ENCODE assay signal across 10 mouse cellular contexts in genomic region chr7:79729743-79730370, GRCm38 (mm10). TPM values are rescaled to one million over a fixed set of nuclear protein-coding genes. Genes with fewer than 3 reads are reported as not detected.
DNase-seq lines count a peak whose midpoint lies in the region; ATAC-seq and TF ChIP-seq lines count a peak whose summit lies in the region.
"Had no signal": no experiment of that assay in that cellular context is flagged by ENCODE, and none has a peak within 500 bp of the region (broad histone marks: within the 10 kb centered on the region; RNA-seq: fewer than 3 reads in every experiment).

No protein-coding gene starts in this region.

- H3K36me3 ChIP-seq in forebrain, embryonic 12.5 days (replicated peaks) = no peaks in the 10 kb centered on the region
- no peaks in the 10 kb centered on the region for H3K36me3 ChIP-seq in forebrain, embryonic 16.5 days (ENCODE audit: control insufficient read depth, insufficient read depth)
- no peaks in the 10 kb centered on the region for H3K36me3 ChIP-seq in lung, embryonic 14.5 days (ENCODE audit: insufficient read depth)

- peak; percentile 52 for TF ChIP-seq CTCF in lung, embryonic 14.5 days (IDR thresholded peaks at IDR 0.05; ENCODE audit: low read depth)

- peak; percentile 49; the same call in 1 of the 2 replicates for ATAC-seq in forebrain, embryonic 12.5 days (ENCODE audit: low FRiP score)
- ATAC-seq in forebrain, embryonic 16.5 days = no peak
- no peak; the same call in 1 of the 2 replicates for ATAC-seq in lung, embryonic 14.5 days (ENCODE audit: insufficient read depth)

- H3K9me3 ChIP-seq in forebrain, embryonic 12.5 days = no peaks in the 10 kb centered on the region
- no peaks in the 10 kb centered on the region for H3K9me3 ChIP-seq in forebrain, embryonic 16.5 days (ENCODE audit: control insufficient read depth, low read length)
- H3K9me3 ChIP-seq in lung, embryonic 14.5 days (ENCODE audit: low read depth, low read length) = no peaks in the 10 kb centered on the region

- H3K4me2 ChIP-seq in forebrain, embryonic 12.5 days = no peak overlapping the region
- H3K4me2 ChIP-seq in forebrain, embryonic 16.5 days (ENCODE audit: low read length) = no peak overlapping the region
- H3K4me2 ChIP-seq in lung, embryonic 14.5 days = no peak overlapping the region
- H3K4me2 ChIP-seq: heart, embryonic 11.5 days had no signal

- no peaks in the 10 kb centered on the region for H3K4me1 ChIP-seq in forebrain, embryonic 12.5 days
- H3K4me1 ChIP-seq in forebrain, embryonic 16.5 days (replicated peaks; ENCODE audit: control insufficient read depth, insufficient read depth, low read length) = no peaks in the 10 kb centered on the region
- H3K4me1 ChIP-seq in lung, embryonic 14.5 days (ENCODE audit: insufficient read depth) = no peaks in the 10 kb centered on the region

- H3K27ac ChIP-seq in forebrain, embryonic 12.5 days = no peak overlapping the region
- H3K27ac ChIP-seq in forebrain, embryonic 16.5 days (ENCODE audit: low read length) = no peak overlapping the region
- H3K27ac ChIP-seq in lung, embryonic 14.5 days (ENCODE audit: low read depth) = no peak overlapping the region

- no peak overlapping the region for H3K4me3 ChIP-seq in forebrain, embryonic 12.5 days (replicated peaks)
- H3K4me3 ChIP-seq in forebrain, embryonic 16.5 days (replicated peaks; ENCODE audit: low read length) = no peak overlapping the region
- H3K4me3 ChIP-seq in lung, embryonic 14.5 days (ENCODE audit: low read depth, low read length) = no peak overlapping the region

- H3K9ac ChIP-seq in forebrain, embryonic 12.5 days = no peak overlapping the region
- H3K9ac ChIP-seq in forebrain, embryonic 16.5 days (replicated peaks; ENCODE audit: low read depth, low read length) = no peak overlapping the region
- H3K9ac ChIP-seq in lung, embryonic 14.5 days = no peak overlapping the region

- peaks cover 4% of the 10 kb centered on the region for H3K27me3 ChIP-seq in forebrain, embryonic 12.5 days
- no peaks in the 10 kb centered on the region for H3K27me3 ChIP-seq in forebrain, embryonic 16.5 days (replicated peaks; ENCODE audit: control insufficient read depth, insufficient read depth, low read length)
- no peaks in the 10 kb centered on the region; the same call in 1 of the 2 replicates for H3K27me3 ChIP-seq in lung, embryonic 14.5 days (ENCODE audit: insufficient read depth, low read length)

- DNase-seq in lung, embryonic 14.5 days = peak; percentile 25
- no peak for DNase-seq in lung, postnatal 25 days (ENCODE audit: low spot score)
- DNase-seq in adrenal gland, postnatal 25 days = peak; percentile 30
- DNase-seq in naive thymus-derived CD4-positive, alpha-beta T cell, adult 2 months (ENCODE audit: low read depth) = peak; percentile 33
- no peak for DNase-seq in cerebellum, adult 18-20 months
- DNase-seq in c-Kit-positive CD71-positive TER-119-positive erythroid progenitor cells, embryonic 14.5 days (ENCODE audit: low spot score) = no peak

- 70% methylated on average over 11 of the region's 11 CpGs for WGBS in forebrain, embryonic 12.5 days
- WGBS in forebrain, embryonic 16.5 days = 65% methylated on average over 11 of the region's 11 CpGs
- WGBS in lung, embryonic 14.5 days = 63% methylated on average over 11 of the region's 11 CpGs

RNA-seq across cellular contexts. Expression of gene Plin1, which starts 2.8 kb away (rescaled TPM):
- polyA plus RNA-seq in forebrain, embryonic 12.5 days (2016; fragmentation: Nextera tagmentation; extraction: Ambion mirVana) = 0.13 TPM in 1 of 2 replicates, not detected in the other
- polyA plus RNA-seq in forebrain, embryonic 16.5 days (2015; fragmentation: Nextera tagmentation; extraction: Ambion mirVana) = not detected in 2 replicates
- not detected in 2 replicates for polyA plus RNA-seq in lung, embryonic 14.5 days (2014; fragmentation: Nextera tagmentation; extraction: Ambion mirVana)
- total RNA-seq in adrenal gland, postnatal 25 days (2021) = 312 and 334 TPM in 2 replicates
- polyA plus RNA-seq: heart, embryonic 11.5 days; liver, embryonic 16.5 days had no signal

RNA-seq across cellular contexts. Expression of gene Pex11a, which starts 13.1 kb away (rescaled TPM):
- 9.4 and 9.5 TPM in 2 replicates for polyA plus RNA-seq in forebrain, embryonic 12.5 days (2016; fragmentation: Nextera tagmentation; extraction: Ambion mirVana)
- polyA plus RNA-seq in forebrain, embryonic 16.5 days (2015; fragmentation: Nextera tagmentation; extraction: Ambion mirVana) = 18.0 and 18.2 TPM in 2 replicates
- 12.0 and 12.1 TPM in 2 replicates for polyA plus RNA-seq in lung, embryonic 14.5 days (2014; fragmentation: Nextera tagmentation; extraction: Ambion mirVana)
- total RNA-seq in adrenal gland, postnatal 25 days (2021) = 42.6 and 59.9 TPM in 2 replicates

RNA-seq across cellular contexts. Expression of gene Wdr93, which starts 13.1 kb away (rescaled TPM):
- 0.14 and 0.24 TPM in 2 replicates for polyA plus RNA-seq in forebrain, embryonic 12.5 days (2016; fragmentation: Nextera tagmentation; extraction: Ambion mirVana)
- polyA plus RNA-seq in forebrain, embryonic 16.5 days (2015; fragmentation: Nextera tagmentation; extraction: Ambion mirVana) = 0.23 and 0.58 TPM in 2 replicates
- polyA plus RNA-seq in lung, embryonic 14.5 days (2014; fragmentation: Nextera tagmentation; extraction: Ambion mirVana) = 0.16 and 0.17 TPM in 2 replicates
- total RNA-seq in adrenal gland, postnatal 25 days (2021) = 1.7 and 2.1 TPM in 2 replicates

RNA-seq across cellular contexts. Expression of gene Kif7, which starts 14.3 kb away (rescaled TPM):
- 7.0 and 7.7 TPM in 2 replicates for polyA plus RNA-seq in forebrain, embryonic 12.5 days (2016; fragmentation: Nextera tagmentation; extraction: Ambion mirVana)
- 2.3 TPM in 2 replicates for polyA plus RNA-seq in forebrain, embryonic 16.5 days (2015; fragmentation: Nextera tagmentation; extraction: Ambion mirVana)
- 6.1 and 7.6 TPM in 2 replicates for polyA plus RNA-seq in lung, embryonic 14.5 days (2014; fragmentation: Nextera tagmentation; extraction: Ambion mirVana)
- 4.5 and 4.6 TPM in 2 replicates for total RNA-seq in adrenal gland, postnatal 25 days (2021)

Comparison
In these comparisons a context has a peak if more than half of its experiments do, and no peak if none do; other contexts are left out.
1. DNase-seq: peak in lung, embryonic 14.5 days (single experiment), adrenal gland, postnatal 25 days (single experiment) and naive thymus-derived CD4-positive, alpha-beta T cell, adult 2 months (single experiment); none in lung, postnatal 25 days (single experiment), cerebellum, adult 18-20 months (0 of 2) and c-Kit-positive CD71-positive TER-119-positive erythroid progenitor cells, embryonic 14.5 days (single experiment).